Mouse (Mus musculus) hindbrain, embryonic 15.5 days (tissue): ENCODE measurements around the gene Saa3. TPM values are rescaled to one million over a fixed set of nuclear protein-coding genes. Genes with fewer than 3 reads are reported as not detected.

Experiments used
- ATAC-seq: fragments of 200-750 bp; cut with Nextera tagmentation; 2 replicates; pipeline ENCODE4 v1.8.0; 2017; ENCODE audit warnings: low read depth, moderate number of reproducible peaks, moderate TSS enrichment; ENCODE audit not compliant: low FRiP score
- H3K27ac ChIP-seq: fragments of 300-500 bp; sonication (generic); replicated peaks from 2 replicates; pipeline ENCODE4 v1.5.1; 2015; ENCODE audit warnings: mild to moderate bottlenecking, inconsistent platforms
- H3K27me3 ChIP-seq: fragments of 300-500 bp; sonication (generic); 2 replicates; pipeline ENCODE4 v1.6.1; 2015; ENCODE audit warnings: control low read depth, inconsistent platforms
- H3K36me3 ChIP-seq: fragments of 300-500 bp; sonication (generic); 2 replicates; pipeline ENCODE4 v1.6.1; 2015; ENCODE audit warnings: control low read depth, inconsistent platforms
- H3K4me1 ChIP-seq: fragments of 300-500 bp; sonication (generic); replicated peaks from 2 replicates; pipeline ENCODE4 v1.6.1; 2015; ENCODE audit warnings: control low read depth, inconsistent platforms
- H3K4me2 ChIP-seq: fragments of 300-500 bp; sonication (generic); 2 replicates; pipeline ENCODE4 v1.6.1; 2015; ENCODE audit warnings: moderate library complexity, mild to moderate bottlenecking, inconsistent platforms
- H3K4me3 ChIP-seq: fragments of 300-500 bp; sonication (generic); 2 replicates; pipeline ENCODE4 v1.5.1; 2015; ENCODE audit warnings: mild to moderate bottlenecking, inconsistent platforms
- H3K9ac ChIP-seq: fragments of 300-500 bp; sonication (generic); 2 replicates; pipeline ENCODE4 v1.6.1; 2015; ENCODE audit warnings: inconsistent platforms
- H3K9me3 ChIP-seq: fragments of 300-500 bp; sonication (generic); 2 replicates; pipeline ENCODE4 v1.6.1; 2016; ENCODE audit warnings: control low read depth, inconsistent platforms
- WGBS: fragments of 180-500 bp; shearing (Covaris S2); methylation state at CpG from one replicate; pipeline ENCODE4 v1.1.7; 2015; 5-methylcytosine and 5-hydroxymethylcytosine counted together
- polyA plus RNA-seq: library from polyadenylated mRNA; unstranded; fragments of >200 nt; fragmentation: Nextera tagmentation; extraction: Ambion mirVana; gene quantifications from 2 replicates; pipeline ENCODE4 v1.2.1, GENCODE M21; 2015

The Saa3 gene
- polyA plus RNA-seq, 1 experiment from 2014 or later = 0.26 TPM

DNA sequence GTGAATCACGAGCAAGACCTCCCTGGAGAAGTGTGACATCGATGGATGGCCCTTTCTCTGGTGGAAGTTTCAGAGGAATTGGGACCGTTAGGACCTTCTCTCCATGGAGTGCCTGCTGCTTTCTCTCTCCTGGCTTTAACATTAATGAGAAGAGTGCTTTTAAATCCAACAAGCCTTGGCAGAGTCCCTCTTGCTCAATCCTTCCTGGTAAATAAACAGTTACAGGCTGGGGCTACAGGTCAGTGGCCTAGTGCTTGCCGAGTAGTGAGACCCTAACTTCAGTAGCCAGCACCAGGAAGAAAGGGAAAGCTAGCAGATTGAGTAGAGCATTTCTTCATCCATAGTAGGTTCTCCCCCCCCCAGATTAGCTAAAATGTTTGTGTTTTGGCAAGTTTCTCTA is 17.0 kb upstream of the Saa3 start, which contains the start of gene Saa4:
Gene Saa4 (minus strand): TSS at position 146 of the 400 bp plus-strand sequence.
- H3K4me3 ChIP-seq = no peak within 1 kb of the TSS
- no peak for ATAC-seq
- no peak within 1 kb of the TSS for H3K9ac ChIP-seq
- H3K27ac ChIP-seq = no peak within 1 kb of the TSS
- H3K36me3 ChIP-seq = no peaks in the 10 kb centered on the region
- no peaks in the 10 kb centered on the region for H3K4me1 ChIP-seq
- H3K9me3 ChIP-seq = no peaks in the 10 kb centered on the region
- H3K4me2 ChIP-seq = no peak within 1 kb of the TSS
- no peaks in the 10 kb centered on the region for H3K27me3 ChIP-seq
- WGBS = 86% methylated on average over 4 of the region's 4 CpGs

DNA sequence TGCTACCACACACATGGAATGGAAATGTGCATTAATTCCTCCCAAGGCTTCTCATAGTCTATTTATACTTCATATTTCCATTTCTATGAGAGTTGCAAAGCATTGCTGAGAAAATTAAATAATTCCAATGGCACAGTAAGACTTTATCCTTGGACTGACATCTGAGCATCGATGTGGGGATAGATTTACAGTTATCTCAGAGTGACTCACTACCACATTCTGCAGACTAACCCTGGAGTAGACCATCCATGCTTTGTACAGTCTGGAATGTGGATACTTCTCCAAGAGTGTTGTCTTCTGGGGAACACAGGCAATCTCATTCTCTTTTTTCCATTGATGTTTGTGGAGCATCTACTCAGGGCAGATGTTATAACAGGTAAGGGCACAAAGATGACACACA is 12.1 kb upstream of the Saa3 start:
- no peak for ATAC-seq
- Histone ChIP-seq H3K36me3 (no peaks in the 10 kb centered on the region), H3K4me2 (no peak overlapping the region), H3K27me3 (no peaks in the 10 kb centered on the region), H3K9me3 (no peaks in the 10 kb centered on the region), H3K9ac (no peak overlapping the region), H3K4me3 (no peak overlapping the region), H3K4me1 (no peaks in the 10 kb centered on the region), H3K27ac (no peak overlapping the region)
- WGBS = 88% methylated on average over 1 of the region's 1 CpGs

DNA sequence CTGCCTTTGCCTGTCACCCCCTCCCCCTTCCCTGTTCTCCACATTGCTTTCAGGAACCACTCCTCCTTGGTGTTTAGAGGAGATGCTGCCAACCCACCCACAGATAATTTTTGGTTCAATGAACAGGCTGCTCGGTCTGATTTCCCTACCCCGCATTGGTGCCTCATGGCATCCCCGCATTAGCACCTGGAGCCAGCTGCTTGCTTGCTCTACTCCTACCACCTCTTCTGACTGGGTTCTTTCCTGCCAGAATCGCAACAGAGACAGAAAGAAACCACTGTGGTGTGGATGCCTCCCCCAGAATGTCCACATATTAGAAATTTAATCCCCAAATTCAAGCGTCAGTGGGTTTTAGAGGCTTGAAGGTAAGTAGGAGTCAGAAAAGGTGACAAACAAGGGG is 8.9 kb upstream of the Saa3 start:
- WGBS = 78% methylated on average over 5 of the region's 5 CpGs
- Histone ChIP-seq H3K4me3 (no peak overlapping the region), H3K9me3 (no peaks in the 10 kb centered on the region), H3K9ac (no peak overlapping the region), H3K36me3 (no peaks in the 10 kb centered on the region), H3K4me1 (no peaks in the 10 kb centered on the region), H3K27ac (no peak overlapping the region), H3K27me3 (0 out of 2 replicates have a peak, but pooled peaks cover 2% of the 10 kb centered on the region), H3K4me2 (no peak overlapping the region)
- ATAC-seq = no peak

DNA sequence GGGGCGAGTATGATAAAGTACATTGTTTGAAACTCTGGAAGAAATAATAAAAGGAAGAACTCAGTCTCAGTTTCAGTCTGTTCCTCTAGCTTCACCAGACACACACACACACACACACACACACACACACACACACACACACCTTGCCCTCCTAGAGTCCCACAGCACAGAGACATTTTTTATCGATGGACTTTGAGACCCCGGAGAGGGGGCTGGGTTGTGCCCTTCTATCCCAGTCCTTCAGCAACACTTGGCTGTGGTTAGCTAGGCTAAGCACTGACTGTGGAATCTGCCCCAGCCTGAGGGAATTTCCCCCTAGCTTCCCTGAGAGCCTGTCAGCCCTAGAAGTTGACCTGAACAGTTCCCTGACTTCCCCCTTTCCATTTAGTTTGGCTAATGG is 8.3 kb upstream of the Saa3 start:
- 85% methylated on average over 3 of the region's 3 CpGs for WGBS
- Histone ChIP-seq H3K9me3 (no peaks in the 10 kb centered on the region), H3K9ac (no peak overlapping the region), H3K27ac (no peak overlapping the region), H3K4me3 (no peak overlapping the region), H3K36me3 (no peaks in the 10 kb centered on the region), H3K4me2 (no peak overlapping the region), H3K4me1 (no peaks in the 10 kb centered on the region), H3K27me3 (0 out of 2 replicates have a peak, but pooled peaks cover 2% of the 10 kb centered on the region)
- no peak for ATAC-seq

DNA sequence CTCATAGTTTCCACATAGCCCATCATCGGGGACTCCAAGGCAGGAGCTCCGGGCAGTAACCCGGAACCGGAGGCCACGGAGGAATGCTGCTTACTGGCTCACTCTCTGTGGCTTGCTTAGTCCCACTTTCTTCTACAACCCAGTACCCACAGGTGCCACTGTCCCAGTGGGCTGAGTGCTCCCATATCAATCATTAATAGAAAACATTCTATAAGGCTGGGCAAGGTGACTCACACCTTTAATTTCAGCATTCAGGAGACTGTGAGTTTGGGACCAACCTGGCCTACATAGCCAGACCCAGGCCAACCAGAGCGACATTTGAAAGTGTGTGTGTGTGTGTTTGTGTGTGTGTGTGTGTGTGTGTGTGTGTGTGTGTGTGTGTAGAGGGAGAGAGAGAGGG is 7.9 kb upstream of the Saa3 start:
- Histone ChIP-seq H3K27me3 (0 out of 2 replicates have a peak, but pooled peaks cover 2% of the 10 kb centered on the region), H3K4me3 (no peak overlapping the region), H3K9me3 (no peaks in the 10 kb centered on the region), H3K4me2 (no peak overlapping the region), H3K27ac (no peak overlapping the region), H3K36me3 (no peaks in the 10 kb centered on the region), H3K9ac (no peak overlapping the region), H3K4me1 (no peaks in the 10 kb centered on the region)
- WGBS = 94% methylated on average over 6 of the region's 6 CpGs
- no peak for ATAC-seq

DNA sequence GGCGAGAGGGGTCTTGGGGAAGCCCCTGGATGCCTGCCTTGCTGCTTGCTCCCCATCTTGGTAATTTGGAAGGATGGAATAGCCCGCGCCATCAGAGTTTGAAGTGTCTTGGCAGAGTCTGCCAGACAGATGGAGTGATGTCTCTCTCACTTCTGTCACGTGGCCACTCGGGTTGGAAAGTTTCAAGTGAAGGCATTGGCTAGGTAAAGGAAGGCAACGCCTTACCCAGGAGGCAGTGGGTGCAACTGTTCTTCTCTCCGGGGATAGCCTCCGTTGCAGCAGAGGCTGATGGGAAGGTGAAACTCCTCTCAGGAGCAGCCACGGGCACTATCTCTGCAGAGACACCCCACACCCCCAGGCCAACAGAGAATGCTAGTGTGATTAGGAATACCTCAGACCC is 5.0 kb upstream of the Saa3 start:
- no peak for ATAC-seq
- Histone ChIP-seq H3K4me3 (no peak overlapping the region), H3K4me2 (no peak overlapping the region), H3K9ac (no peak overlapping the region), H3K27ac (no peak overlapping the region), H3K36me3 (no peaks in the 10 kb centered on the region), H3K9me3 (no peaks in the 10 kb centered on the region), H3K4me1 (no peaks in the 10 kb centered on the region), H3K27me3 (0 out of 2 replicates have a peak, but pooled peaks cover 2% of the 10 kb centered on the region)
- 83% methylated on average over 9 of the region's 9 CpGs for WGBS

DNA sequence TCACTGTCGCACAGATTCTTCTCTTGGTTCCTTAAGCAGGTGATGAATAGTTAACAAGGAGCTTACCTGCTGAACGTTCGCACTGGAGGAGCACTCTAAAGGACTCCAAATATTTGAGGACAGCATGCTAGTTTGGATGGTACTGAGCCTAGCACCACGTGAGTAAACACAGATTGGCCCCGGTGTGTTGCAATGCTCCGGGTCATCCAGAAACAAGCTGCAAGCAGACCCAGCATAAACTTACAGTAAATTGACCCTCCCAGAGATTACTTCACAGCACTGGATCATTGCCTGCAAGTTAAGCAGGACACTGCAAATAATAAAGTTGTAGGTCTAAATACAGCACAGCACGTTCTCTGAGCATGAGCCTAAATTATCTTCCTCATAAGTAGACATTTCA is 4.0 kb upstream of the Saa3 start:
- H3K9me3 ChIP-seq = no peaks in the 10 kb centered on the region
- 79% methylated on average over 7 of the region's 7 CpGs for WGBS

DNA sequence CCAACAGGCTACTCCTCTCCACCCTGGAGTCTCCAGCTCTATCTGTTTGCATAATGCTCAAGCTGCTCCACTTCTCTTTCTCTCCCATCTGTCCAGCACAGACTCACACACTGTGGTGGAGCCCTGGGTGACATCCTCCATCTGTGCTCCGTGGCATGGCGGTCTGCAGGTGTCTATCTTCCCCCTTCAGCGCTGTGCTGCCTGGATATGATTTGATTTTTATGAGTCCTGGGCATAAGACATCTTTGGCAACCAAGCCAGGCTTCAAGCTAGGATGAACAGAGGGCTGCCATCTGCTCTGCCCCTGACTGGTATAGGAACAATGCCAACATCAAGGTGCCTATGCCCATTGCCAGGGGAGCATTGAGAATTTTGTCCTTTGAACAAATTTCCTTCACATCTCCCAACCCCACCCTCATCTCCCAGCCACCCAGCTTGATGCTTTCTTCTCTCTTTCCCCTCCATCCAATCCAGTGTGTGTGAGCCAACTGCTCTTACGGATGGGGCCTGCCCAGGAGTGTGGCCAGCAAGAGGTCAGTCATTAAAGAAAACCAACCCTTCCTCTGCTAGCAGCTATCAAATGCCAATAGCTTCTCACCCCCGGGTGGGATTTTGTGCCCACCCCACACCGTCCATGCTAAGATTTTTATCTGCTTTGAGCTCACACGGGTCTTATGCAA is 3.2 kb upstream of the Saa3 start:
- WGBS = 80% methylated on average over 7 of the region's 7 CpGs
- Histone ChIP-seq H3K27ac (peak overlapping the region; percentile 15; the same call in 1 of the 2 replicates), H3K9me3 (no peaks in the 10 kb centered on the region), H3K27me3 (0 out of 2 replicates have a peak, but pooled peaks cover 2% of the 10 kb centered on the region), H3K9ac (no peak overlapping the region), H3K36me3 (no peaks in the 10 kb centered on the region), H3K4me2 (no peak overlapping the region), H3K4me3 (no peak overlapping the region), H3K4me1 (no peaks in the 10 kb centered on the region)
- ATAC-seq = peak; percentile 89

More for the DNA sequence above, 4.0 kb upstream of the Saa3 start:
- Histone ChIP-seq H3K4me1 (no peaks in the 10 kb centered on the region), H3K9ac (no peak overlapping the region), H3K4me2 (no peak overlapping the region), H3K4me3 (no peak overlapping the region), H3K27ac (no peak overlapping the region), H3K36me3 (no peaks in the 10 kb centered on the region), H3K27me3 (0 out of 2 replicates have a peak, but pooled peaks cover 2% of the 10 kb centered on the region)
- ATAC-seq = no peak

DNA sequence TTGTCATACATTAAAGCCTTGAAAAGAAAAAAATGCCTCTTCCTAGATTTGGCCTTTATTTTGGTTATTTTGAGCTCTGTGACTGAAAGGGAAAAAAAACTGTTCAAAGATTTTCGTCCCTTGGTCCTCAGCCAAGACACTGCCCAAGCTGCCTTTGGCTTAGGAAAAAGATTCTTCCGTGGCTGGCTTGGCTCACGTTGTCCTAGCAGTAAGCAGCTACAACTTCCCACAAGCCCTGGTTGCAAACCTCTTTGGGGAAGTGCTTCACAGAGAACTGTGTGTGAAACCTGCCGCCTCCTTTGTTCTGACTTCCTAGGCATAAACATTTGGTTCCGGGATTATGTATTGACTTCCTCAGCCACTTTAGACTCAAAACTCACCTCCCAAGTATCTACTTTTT is 1.4 kb upstream of the Saa3 start:
- no peaks in the 10 kb centered on the region for H3K9me3 ChIP-seq
- H3K27me3 ChIP-seq = 0 out of 2 replicates have a peak, but pooled peaks cover 2% of the 10 kb centered on the region
- no peaks in the 10 kb centered on the region for H3K36me3 ChIP-seq
- WGBS = 58% methylated on average over 5 of the region's 5 CpGs
- ATAC-seq = no peak
- H3K4me1 ChIP-seq = no peaks in the 10 kb centered on the region
- H3K4me2 ChIP-seq = no peak overlapping the region
- no peak overlapping the region for H3K4me3 ChIP-seq
- no peak overlapping the region for H3K27ac ChIP-seq
- H3K9ac ChIP-seq = no peak overlapping the region

DNA sequence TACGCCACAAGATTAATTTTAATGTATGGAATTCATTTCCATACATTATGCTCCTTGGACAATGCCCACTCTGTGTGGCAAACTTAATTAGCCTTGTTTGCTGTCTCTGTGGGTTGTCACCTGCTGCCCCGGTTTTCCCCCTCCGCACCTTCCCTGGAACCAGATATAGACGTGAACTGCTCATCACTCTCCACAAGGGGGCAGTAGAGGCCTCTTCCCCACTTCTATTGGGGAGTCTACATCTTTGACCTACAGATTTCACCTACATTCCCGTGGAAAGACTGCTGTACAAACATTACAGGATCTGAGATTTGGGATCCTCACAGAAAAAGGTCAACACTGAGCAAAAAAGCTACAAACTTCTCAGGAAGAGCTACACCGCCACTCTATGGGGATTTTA is 982 bp downstream of the Saa3 start:
- H3K27ac ChIP-seq = no peak overlapping the region
- ATAC-seq = no peak
- H3K9ac ChIP-seq = no peak overlapping the region
- H3K9me3 ChIP-seq = no peaks in the 10 kb centered on the region
- peaks cover 3% of the 10 kb centered on the region for H3K4me1 ChIP-seq
- 34% methylated on average over 6 of the region's 6 CpGs for WGBS
- H3K4me2 ChIP-seq = no peak overlapping the region
- H3K4me3 ChIP-seq = no peak overlapping the region
- no peaks in the 10 kb centered on the region for H3K36me3 ChIP-seq
- 0 out of 2 replicates have a peak, but pooled peaks cover under 1% of the 10 kb centered on the region for H3K27me3 ChIP-seq

DNA sequence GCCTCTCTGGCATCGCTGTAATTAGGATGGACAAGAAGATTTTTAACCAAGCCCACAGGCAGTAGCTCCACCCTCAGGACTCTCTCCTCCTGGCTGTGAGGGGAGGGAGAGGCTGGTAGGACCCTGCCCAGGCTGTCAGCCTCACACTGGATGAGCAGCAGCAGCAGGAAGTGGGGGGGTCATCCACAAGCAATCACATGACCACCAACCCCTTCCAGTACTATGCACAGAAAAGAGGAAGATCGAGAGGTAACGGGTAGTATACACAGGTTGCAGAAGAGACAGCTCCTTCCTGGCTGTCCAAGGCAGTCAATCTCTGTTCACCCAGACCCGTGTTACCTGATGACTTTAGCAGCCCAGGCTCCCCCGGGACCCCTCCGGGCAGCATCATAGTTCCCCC is 3.2 kb downstream of the Saa3 start:
- peaks cover 9% of the 10 kb centered on the region for H3K4me1 ChIP-seq
- H3K9ac ChIP-seq = no peak overlapping the region
- no peak for ATAC-seq
- H3K27ac ChIP-seq = no peak overlapping the region
- H3K36me3 ChIP-seq = no peaks in the 10 kb centered on the region
- no peaks in the 10 kb centered on the region for H3K9me3 ChIP-seq
- no peaks in the 10 kb centered on the region for H3K27me3 ChIP-seq
- H3K4me3 ChIP-seq = no peak overlapping the region
- WGBS = 71% methylated on average over 6 of the region's 6 CpGs
- H3K4me2 ChIP-seq = no peak overlapping the region

DNA sequence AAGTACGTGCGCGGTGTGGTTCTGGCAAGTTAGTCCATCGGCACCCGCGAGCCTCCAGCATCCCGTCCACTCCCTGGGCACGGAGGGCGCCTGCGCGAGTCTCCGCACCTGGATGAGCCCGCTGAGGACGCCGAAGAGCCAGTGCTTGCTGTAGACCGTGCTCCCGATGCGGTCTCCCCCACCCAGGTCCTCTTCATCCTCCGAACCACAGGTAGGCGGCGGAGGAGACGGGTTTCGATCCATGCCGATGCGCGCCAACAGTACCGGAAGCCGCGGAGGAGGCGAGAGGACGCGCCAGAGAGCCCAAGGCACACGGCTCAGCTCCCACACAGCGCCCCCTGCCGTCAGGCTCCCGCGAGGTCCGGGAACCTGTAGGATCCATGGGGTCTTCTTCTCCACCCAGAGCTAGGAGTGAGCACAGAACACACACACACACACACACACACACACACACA is 5.1 kb downstream of the Saa3 start, which contains the start of gene Saal1:
Gene Saal1 (minus strand): TSS at position 291 of the 455 bp plus-strand sequence.
- H3K4me1 ChIP-seq = peaks cover 9% of the 10 kb centered on the region
- H3K9me3 ChIP-seq = no peaks in the 10 kb centered on the region
- peak; percentile 96 for ATAC-seq
- H3K9ac ChIP-seq = peak within 1 kb of the TSS; percentile 92
- peaks cover 12% of the 10 kb centered on the region for H3K36me3 ChIP-seq
- WGBS = 0% methylated on average over 38 of the region's 38 CpGs
- H3K4me2 ChIP-seq = peak within 1 kb of the TSS; percentile 57
- H3K27me3 ChIP-seq = no peaks in the 10 kb centered on the region
- peak within 1 kb of the TSS; percentile 95 for H3K4me3 ChIP-seq
- peak within 1 kb of the TSS; percentile 90 for H3K27ac ChIP-seq
